Mouse (Mus musculus): ENCODE measurements around the gene P4hb. TPM values are rescaled to one million over a fixed set of nuclear protein-coding genes. Genes with fewer than 3 reads are reported as not detected.

P4hb gene
- polyA plus RNA-seq, 1 experiment from 2014 or later = 418 TPM

- Histone ChIP-seq H3K4me2 (replicated peaks) (no peak overlapping the region), H3K36me3 (peaks cover 46% of the 10 kb centered on the region), H3K4me3 (no peak overlapping the region), H3K9ac (replicated peaks) (no peak overlapping the region), H3K27me3 (no peaks in the 10 kb centered on the region), H3K27ac (replicated peaks) (no peak overlapping the region), H3K4me1 (peaks cover 22% of the 10 kb centered on the region), H3K9me3 (no peaks in the 10 kb centered on the region)
- no peak for ATAC-seq (ENCODE audit: low FRiP score, low read depth)
- WGBS = 90% methylated on average over 3 of the region's 3 CpGs
Observed at GRCm38 (mm10) chr11:120545964-120546363, 27.1 kb downstream of the P4hb start.

- Histone ChIP-seq H3K4me1 (peaks cover 16% of the 10 kb centered on the region), H3K4me3 (no peak overlapping the region), H3K27me3 (0 out of 2 replicates have a peak, but pooled peaks cover 1% of the 10 kb centered on the region), H3K9me3 (no peaks in the 10 kb centered on the region), H3K36me3 (peaks cover 46% of the 10 kb centered on the region), H3K9ac (replicated peaks) (no peak overlapping the region), H3K27ac (replicated peaks) (no peak overlapping the region), H3K4me2 (replicated peaks) (no peak overlapping the region)
- 91% methylated on average over 6 of the region's 6 CpGs for WGBS
- no peak for ATAC-seq (ENCODE audit: low FRiP score, low read depth)
Observed at GRCm38 (mm10) chr11:120542376-120542775, 30.7 kb downstream of the P4hb start.

GRCm38 (mm10) chr11:120541907-120542306 lies 31.1 kb downstream of the P4hb start:
- Histone ChIP-seq H3K36me3 (peaks cover 46% of the 10 kb centered on the region), H3K4me3 (no peak overlapping the region), H3K27ac (replicated peaks) (no peak overlapping the region), H3K9ac (replicated peaks) (no peak overlapping the region), H3K27me3 (0 out of 2 replicates have a peak, but pooled peaks cover 6% of the 10 kb centered on the region), H3K4me1 (peaks cover 16% of the 10 kb centered on the region), H3K4me2 (replicated peaks) (no peak overlapping the region), H3K9me3 (no peaks in the 10 kb centered on the region)
- no peak for ATAC-seq (ENCODE audit: low FRiP score, low read depth)
- WGBS = 37% methylated on average over 4 of the region's 4 CpGs

GRCm38 (mm10) chr11:120539285-120540014 lies 33.6 kb downstream of the P4hb start:
- peaks cover 29% of the 10 kb centered on the region for H3K36me3 ChIP-seq
- ATAC-seq (ENCODE audit: low FRiP score, low read depth) = peak; percentile 63; the same call in 1 of the 2 replicates
- H3K4me3 ChIP-seq = no peak overlapping the region
- H3K27me3 ChIP-seq = peaks cover 24% of the 10 kb centered on the region
- H3K27ac ChIP-seq (replicated peaks) = peak overlapping the region; percentile 76
- H3K9me3 ChIP-seq = no peaks in the 10 kb centered on the region
- no peak overlapping the region for H3K9ac ChIP-seq (replicated peaks)
- H3K4me2 ChIP-seq (replicated peaks) = peak overlapping the region; percentile 26
- WGBS = 19% methylated on average over 10 of the region's 10 CpGs
- H3K4me1 ChIP-seq = peaks cover 16% of the 10 kb centered on the region

- no peak overlapping the region for H3K4me3 ChIP-seq
- ATAC-seq (ENCODE audit: low FRiP score, low read depth) = no peak
- H3K36me3 ChIP-seq = peaks cover 23% of the 10 kb centered on the region
- no peak overlapping the region for H3K9ac ChIP-seq (replicated peaks)
- H3K27me3 ChIP-seq = peaks cover 29% of the 10 kb centered on the region
- no peaks in the 10 kb centered on the region for H3K9me3 ChIP-seq
- H3K4me2 ChIP-seq (replicated peaks) = peak overlapping the region; percentile 26; the same call in 1 of the 2 replicates
- 48% methylated on average over 8 of the region's 8 CpGs for WGBS
- peaks cover 16% of the 10 kb centered on the region for H3K4me1 ChIP-seq
- H3K27ac ChIP-seq (replicated peaks) = peak overlapping the region; percentile 76
Observed at GRCm38 (mm10) chr11:120538955-120539284, 34.1 kb downstream of the P4hb start.

- Histone ChIP-seq H3K27me3 (peaks cover 33% of the 10 kb centered on the region), H3K9me3 (no peaks in the 10 kb centered on the region), H3K4me2 (replicated peaks) (no peak overlapping the region), H3K36me3 (peaks cover 19% of the 10 kb centered on the region), H3K27ac (replicated peaks) (peak overlapping the region; percentile 76; the same call in 1 of the 2 replicates), H3K4me1 (peaks cover 16% of the 10 kb centered on the region), H3K4me3 (no peak overlapping the region), H3K9ac (replicated peaks) (no peak overlapping the region)
- WGBS = 83% methylated on average over 3 of the region's 3 CpGs
- ATAC-seq (ENCODE audit: low FRiP score, low read depth) = no peak
Observed at GRCm38 (mm10) chr11:120538485-120538884, 34.6 kb downstream of the P4hb start.

- H3K4me3 ChIP-seq = no peak overlapping the region
- 81% methylated on average over 3 of the region's 3 CpGs for WGBS
- H3K4me2 ChIP-seq (replicated peaks) = no peak overlapping the region
- peaks cover 18% of the 10 kb centered on the region for H3K4me1 ChIP-seq
- peaks cover 59% of the 10 kb centered on the region for H3K27me3 ChIP-seq
- H3K9ac ChIP-seq (replicated peaks) = no peak overlapping the region
- ATAC-seq (ENCODE audit: low FRiP score, low read depth) = no peak
- no peaks in the 10 kb centered on the region for H3K9me3 ChIP-seq
- H3K27ac ChIP-seq (replicated peaks) = no peak overlapping the region
- no peaks in the 10 kb centered on the region for H3K36me3 ChIP-seq
Observed at GRCm38 (mm10) chr11:120535804-120536203, 37.2 kb downstream of the P4hb start.

GRCm38 (mm10) chr11:120535145-120535544 lies 37.9 kb downstream of the P4hb start:
- peaks cover 24% of the 10 kb centered on the region for H3K4me1 ChIP-seq
- no peak overlapping the region for H3K9ac ChIP-seq (replicated peaks)
- no peak for ATAC-seq (ENCODE audit: low FRiP score, low read depth)
- H3K36me3 ChIP-seq = no peaks in the 10 kb centered on the region
- H3K27ac ChIP-seq (replicated peaks) = no peak overlapping the region
- 84% methylated on average over 3 of the region's 3 CpGs for WGBS
- no peak overlapping the region for H3K4me2 ChIP-seq (replicated peaks)
- H3K27me3 ChIP-seq = peaks cover 66% of the 10 kb centered on the region
- no peak overlapping the region for H3K4me3 ChIP-seq
- H3K9me3 ChIP-seq = no peaks in the 10 kb centered on the region

GRCm38 (mm10) chr11:120534093-120534492 lies 39.0 kb downstream of the P4hb start:
- no peak for ATAC-seq (ENCODE audit: low FRiP score, low read depth)
- Histone ChIP-seq H3K36me3 (no peaks in the 10 kb centered on the region), H3K4me1 (peaks cover 14% of the 10 kb centered on the region), H3K9me3 (no peaks in the 10 kb centered on the region), H3K27ac (replicated peaks) (no peak overlapping the region), H3K4me3 (no peak overlapping the region), H3K27me3 (peaks cover 77% of the 10 kb centered on the region), H3K9ac (replicated peaks) (no peak overlapping the region), H3K4me2 (replicated peaks) (no peak overlapping the region)
- 87% methylated on average over 8 of the region's 8 CpGs for WGBS

GRCm38 (mm10) chr11:120531646-120532045 lies 41.4 kb downstream of the P4hb start:
- H3K9ac ChIP-seq (replicated peaks) = no peak overlapping the region
- no peak overlapping the region for H3K27ac ChIP-seq (replicated peaks)
- H3K27me3 ChIP-seq = peaks cover 85% of the 10 kb centered on the region
- 28% methylated on average over 9 of the region's 9 CpGs for WGBS
- H3K4me2 ChIP-seq (replicated peaks) = no peak overlapping the region
- no peak for ATAC-seq (ENCODE audit: low FRiP score, low read depth)
- no peak overlapping the region for H3K4me3 ChIP-seq
- H3K9me3 ChIP-seq = no peaks in the 10 kb centered on the region
- peaks cover 8% of the 10 kb centered on the region for H3K4me1 ChIP-seq
- H3K36me3 ChIP-seq = no peaks in the 10 kb centered on the region

- Histone ChIP-seq H3K36me3 (no peaks in the 10 kb centered on the region), H3K9ac (replicated peaks) (peak within 1 kb of the TSS; percentile 50), H3K27ac (replicated peaks) (no peak within 1 kb of the TSS), H3K4me2 (replicated peaks) (peak within 1 kb of the TSS; percentile 54), H3K4me1 (peaks cover 8% of the 10 kb centered on the region), H3K27me3 (peaks cover 77% of the 10 kb centered on the region), H3K9me3 (no peaks in the 10 kb centered on the region), H3K4me3 (peak within 1 kb of the TSS; percentile 37)
- ATAC-seq (ENCODE audit: low FRiP score, low read depth) = no peak
- 8% methylated on average over 50 of the region's 62 CpGs for WGBS
Observed at GRCm38 (mm10) chr11:120530085-120530964, 42.7 kb downstream of the P4hb start, which contains the start of gene Gcgr. Gene Gcgr (plus strand): TSS chr11:120530699.

GRCm38 (mm10) chr11:120528903-120529302 lies 44.1 kb downstream of the P4hb start:
- no peak for ATAC-seq (ENCODE audit: low FRiP score, low read depth)
- Histone ChIP-seq H3K4me2 (replicated peaks) (no peak overlapping the region), H3K9me3 (no peaks in the 10 kb centered on the region; the same call in 1 of the 2 replicates), H3K4me3 (no peak overlapping the region), H3K36me3 (no peaks in the 10 kb centered on the region), H3K4me1 (peaks cover 8% of the 10 kb centered on the region), H3K27ac (replicated peaks) (no peak overlapping the region), H3K9ac (replicated peaks) (no peak overlapping the region), H3K27me3 (peaks cover 64% of the 10 kb centered on the region)
- 40% methylated on average over 4 of the region's 4 CpGs for WGBS

All from midbrain, embryonic 12.5 days (tissue).